Mouse (Mus musculus): ENCODE results near the gene Tmem109. TPM values are rescaled to one million over a fixed set of nuclear protein-coding genes. Genes with fewer than 3 reads are reported as not detected.

The Tmem109 gene
- polyA plus RNA-seq, 1 experiment from 2014 or later, result 46.2 TPM

GRCm38 (mm10) chr19:10855422-10855821 is 26.4 kb downstream of the Tmem109 start:
- Histone ChIP-seq H3K36me3 (replicated peaks) (peaks cover 36% of the 10 kb centered on the region), H3K27me3 (replicated peaks) (no peaks in the 10 kb centered on the region)
- WGBS, result 86% methylated on average over 3 of the region's 3 CpGs

GRCm38 (mm10) chr19:10847311-10848087 is 34.3 kb downstream of the Tmem109 start:
- Histone ChIP-seq H3K4me2 (no peak overlapping the region), H3K9ac (no peak overlapping the region), H3K9me3 (no peaks in the 10 kb centered on the region), H3K36me3 (replicated peaks) (no peaks in the 10 kb centered on the region), H3K27me3 (replicated peaks) (no peaks in the 10 kb centered on the region), H3K27ac (no peak overlapping the region), H3K4me3 (no peak overlapping the region), H3K4me1 (no peaks in the 10 kb centered on the region)
- 44% methylated on average over 3 of the region's 3 CpGs for WGBS
- ATAC-seq (replicated peaks), result no peak

More at GRCm38 (mm10) chr19:10855422-10855821, 26.4 kb downstream of the Tmem109 start:
- no peak overlapping the region for H3K4me2 ChIP-seq
- no peaks in the 10 kb centered on the region for H3K9me3 ChIP-seq
- H3K4me1 ChIP-seq, result no peaks in the 10 kb centered on the region
- no peak overlapping the region for H3K9ac ChIP-seq
- no peak overlapping the region for H3K27ac ChIP-seq
- no peak for ATAC-seq (replicated peaks)
- no peak overlapping the region for H3K4me3 ChIP-seq

- no peak for ATAC-seq (replicated peaks)
- WGBS, result 56% methylated on average over 7 of the region's 7 CpGs
Observed at GRCm38 (mm10) chr19:10846150-10846549, 35.7 kb downstream of the Tmem109 start.

GRCm38 (mm10) chr19:10845454-10845853 is 36.3 kb downstream of the Tmem109 start:
- no peaks in the 10 kb centered on the region for H3K4me1 ChIP-seq
- H3K4me3 ChIP-seq, result no peak overlapping the region
- H3K9me3 ChIP-seq, result no peaks in the 10 kb centered on the region
- H3K27me3 ChIP-seq (replicated peaks), result no peaks in the 10 kb centered on the region
- 81% methylated on average over 3 of the region's 3 CpGs for WGBS
- no peaks in the 10 kb centered on the region for H3K36me3 ChIP-seq (replicated peaks)
- H3K9ac ChIP-seq, result no peak overlapping the region
- ATAC-seq (replicated peaks), result no peak
- H3K4me2 ChIP-seq, result no peak overlapping the region
- H3K27ac ChIP-seq, result no peak overlapping the region

More at GRCm38 (mm10) chr19:10846150-10846549, 35.7 kb downstream of the Tmem109 start:
- Histone ChIP-seq H3K4me2 (no peak overlapping the region), H3K27ac (no peak overlapping the region), H3K27me3 (replicated peaks) (no peaks in the 10 kb centered on the region), H3K4me3 (no peak overlapping the region), H3K4me1 (no peaks in the 10 kb centered on the region), H3K36me3 (replicated peaks) (no peaks in the 10 kb centered on the region), H3K9ac (no peak overlapping the region), H3K9me3 (no peaks in the 10 kb centered on the region)

- Histone ChIP-seq H3K9me3 (no peaks in the 10 kb centered on the region), H3K4me1 (no peaks in the 10 kb centered on the region), H3K27ac (no peak overlapping the region), H3K4me3 (no peak overlapping the region), H3K9ac (no peak overlapping the region), H3K4me2 (no peak overlapping the region), H3K36me3 (replicated peaks) (no peaks in the 10 kb centered on the region), H3K27me3 (replicated peaks) (no peaks in the 10 kb centered on the region)
- WGBS, result 91% methylated on average over 5 of the region's 5 CpGs
- ATAC-seq (replicated peaks), result no peak
Observed at GRCm38 (mm10) chr19:10844206-10844605, 37.6 kb downstream of the Tmem109 start.

GRCm38 (mm10) chr19:10842914-10843313 is 38.9 kb downstream of the Tmem109 start:
- Histone ChIP-seq H3K4me1 (no peaks in the 10 kb centered on the region), H3K27ac (no peak overlapping the region), H3K36me3 (replicated peaks) (no peaks in the 10 kb centered on the region), H3K9ac (no peak overlapping the region), H3K4me3 (no peak overlapping the region), H3K4me2 (no peak overlapping the region), H3K27me3 (replicated peaks) (no peaks in the 10 kb centered on the region), H3K9me3 (no peaks in the 10 kb centered on the region)
- ATAC-seq (replicated peaks), result no peak
- 58% methylated on average over 24 of the region's 24 CpGs for WGBS

GRCm38 (mm10) chr19:10841721-10842626 is 39.8 kb downstream of the Tmem109 start:
- WGBS, result 61% methylated on average over 16 of the region's 16 CpGs
- no peaks in the 10 kb centered on the region for H3K4me1 ChIP-seq

GRCm38 (mm10) chr19:10839010-10839892 is 42.5 kb downstream of the Tmem109 start, which contains the start of gene Slc15a3:
Slc15a3 (plus strand) TSS chr19:10839727.
- Histone ChIP-seq H3K9ac (no peak within 1 kb of the TSS), H3K27ac (no peak within 1 kb of the TSS), H3K4me3 (no peak within 1 kb of the TSS), H3K27me3 (replicated peaks) (no peaks in the 10 kb centered on the region), H3K9me3 (no peaks in the 10 kb centered on the region), H3K4me2 (no peak within 1 kb of the TSS), H3K4me1 (no peaks in the 10 kb centered on the region), H3K36me3 (replicated peaks) (no peaks in the 10 kb centered on the region)
- 85% methylated on average over 15 of the region's 15 CpGs for WGBS
- ATAC-seq (replicated peaks), result no peak

More at GRCm38 (mm10) chr19:10841721-10842626, 39.8 kb downstream of the Tmem109 start:
- H3K9me3 ChIP-seq, result no peaks in the 10 kb centered on the region
- H3K4me2 ChIP-seq, result no peak overlapping the region
- H3K4me3 ChIP-seq, result no peak overlapping the region
- H3K9ac ChIP-seq, result no peak overlapping the region
- ATAC-seq (replicated peaks), result no peak
- no peaks in the 10 kb centered on the region for H3K36me3 ChIP-seq (replicated peaks)
- no peak overlapping the region for H3K27ac ChIP-seq
- no peaks in the 10 kb centered on the region for H3K27me3 ChIP-seq (replicated peaks)

GRCm38 (mm10) chr19:10835671-10836070 is 46.1 kb downstream of the Tmem109 start:
- Histone ChIP-seq H3K27me3 (replicated peaks) (no peaks in the 10 kb centered on the region; the same call in 1 of the 2 replicates), H3K4me2 (no peak overlapping the region), H3K4me3 (no peak overlapping the region), H3K36me3 (replicated peaks) (no peaks in the 10 kb centered on the region), H3K27ac (no peak overlapping the region), H3K9ac (no peak overlapping the region), H3K4me1 (no peaks in the 10 kb centered on the region), H3K9me3 (no peaks in the 10 kb centered on the region)
- ATAC-seq (replicated peaks), result no peak
- 72% methylated on average over 3 of the region's 3 CpGs for WGBS

GRCm38 (mm10) chr19:10833611-10834010 is 48.2 kb downstream of the Tmem109 start:
- no peaks in the 10 kb centered on the region for H3K36me3 ChIP-seq (replicated peaks)
- H3K27me3 ChIP-seq (replicated peaks), result no peaks in the 10 kb centered on the region; the same call in 1 of the 2 replicates
- 85% methylated on average over 3 of the region's 3 CpGs for WGBS
- no peak overlapping the region for H3K27ac ChIP-seq
- H3K9me3 ChIP-seq, result no peaks in the 10 kb centered on the region
- ATAC-seq (replicated peaks), result no peak
- no peaks in the 10 kb centered on the region for H3K4me1 ChIP-seq
- H3K4me3 ChIP-seq, result no peak overlapping the region
- H3K4me2 ChIP-seq, result no peak overlapping the region
- no peak overlapping the region for H3K9ac ChIP-seq

GRCm38 (mm10) chr19:10832030-10832429 is 49.8 kb downstream of the Tmem109 start:
- no peak for ATAC-seq (replicated peaks)
- Histone ChIP-seq H3K27me3 (replicated peaks) (no peaks in the 10 kb centered on the region; the same call in 1 of the 2 replicates), H3K4me2 (no peak overlapping the region), H3K36me3 (replicated peaks) (no peaks in the 10 kb centered on the region), H3K27ac (no peak overlapping the region), H3K9ac (no peak overlapping the region), H3K4me3 (no peak overlapping the region), H3K9me3 (no peaks in the 10 kb centered on the region), H3K4me1 (no peaks in the 10 kb centered on the region)
- 91% methylated on average over 3 of the region's 3 CpGs for WGBS

Measured in midbrain, embryonic 15.5 days (tissue).